Mouse (Mus musculus) G1E (cell line): ENCODE measurements around the gene Adgrb2.

ENCODE experiments used
- CTCF ChIP-seq: IDR thresholded peaks from 2 replicates; pipeline ENCODE4 v1.5.1; 2012; ENCODE audit warnings: low read depth, low read length, inconsistent platforms, mixed read lengths
- GATA1 ChIP-seq: IDR thresholded peaks from 2 replicates; pipeline ENCODE4 v1.6.1; 2012; ENCODE audit warnings: borderline replicate concordance, low read length, inconsistent platforms, mixed read lengths
- GATA2 ChIP-seq: IDR thresholded peaks from 2 replicates; pipeline ENCODE4 v1.6.1; 2012; ENCODE audit warnings: low read depth, low read length, inconsistent platforms, borderline replicate concordance
- POLR2AphosphoS5 ChIP-seq: IDR thresholded peaks from 2 replicates; pipeline ENCODE4 v1.6.1; 2012; ENCODE audit warnings: low read depth, low read length, inconsistent platforms; ENCODE audit not compliant: insufficient replicate concordance
- TAL1 ChIP-seq: conservative IDR thresholded peaks from 2 replicates; pipeline ENCODE4 v1.6.1; 2012; ENCODE audit warnings: low read depth, low read length, inconsistent platforms, mixed read lengths

GRCm38 (mm10) chr4:129983764-129984420 is 778 bp upstream of the Adgrb2 start:
- TF ChIP-seq CTCF (no peak), GATA1 (no peak), POLR2AphosphoS5 (no peak), TAL1 (no peak), GATA2 (no peak)
